Mouse (Mus musculus) forebrain, embryonic 12.5 days (tissue): ENCODE measurements around the gene Tifa. TPM values are rescaled to one million over a fixed set of nuclear protein-coding genes. Genes with fewer than 3 reads are reported as not detected.

Experiments used
- ATAC-seq: fragments of 200-750 bp; cut with Nextera tagmentation; 2 replicates; pipeline ENCODE4 v1.8.0; 2017; ENCODE audit warnings: moderate TSS enrichment; ENCODE audit not compliant: low FRiP score
- H3K27ac ChIP-seq: fragments of 300-500 bp; sonication (generic); 2 replicates; pipeline ENCODE4 v1.5.1; 2016; ENCODE audit warnings: mild to moderate bottlenecking
- H3K27me3 ChIP-seq: fragments of 300-500 bp; sonication (generic); 2 replicates; pipeline ENCODE4 v1.6.1; 2016; ENCODE audit warnings: mild to moderate bottlenecking
- H3K36me3 ChIP-seq: fragments of 300-500 bp; sonication (generic); replicated peaks from 2 replicates; pipeline ENCODE4 v1.6.1; 2016; ENCODE audit warnings: mild to moderate bottlenecking
- H3K4me1 ChIP-seq: fragments of 300-500 bp; sonication (generic); 2 replicates; pipeline ENCODE4 v1.6.1; 2016
- H3K4me2 ChIP-seq: fragments of 300-500 bp; sonication (generic); 2 replicates; pipeline ENCODE4 v1.6.1; 2016; ENCODE audit warnings: mild to moderate bottlenecking, moderate library complexity
- H3K4me3 ChIP-seq: fragments of 300-500 bp; sonication (generic); replicated peaks from 2 replicates; pipeline ENCODE4 v1.5.1; 2016; ENCODE audit warnings: mild to moderate bottlenecking
- H3K9ac ChIP-seq: fragments of 300-500 bp; sonication (generic); 2 replicates; pipeline ENCODE4 v1.6.1; 2016; ENCODE audit warnings: mild to moderate bottlenecking
- H3K9me3 ChIP-seq: fragments of 300-500 bp; sonication (generic); 2 replicates; pipeline ENCODE4 v1.6.1; 2016
- WGBS: fragments of 180-500 bp; shearing (Covaris S2); methylation state at CpG from one replicate; pipeline ENCODE4 v1.1.7; 2016; 5-methylcytosine and 5-hydroxymethylcytosine counted together
- polyA plus RNA-seq: library from polyadenylated mRNA; unstranded; fragments of >200 nt; fragmentation: Nextera tagmentation; extraction: Ambion mirVana; gene quantifications from 2 replicates; pipeline ENCODE4 v1.2.1, GENCODE M21; 2016

The Tifa gene
- polyA plus RNA-seq, 1 experiment from 2014 or later, result 4.2 TPM

GRCm38 (mm10) chr3:127790234-127791055, 840 bp downstream of the Tifa start:
- H3K27me3 ChIP-seq, result peaks cover 54% of the 10 kb centered on the region

GRCm38 (mm10) chr3:127791056-127791483, 1.5 kb downstream of the Tifa start:
- Histone ChIP-seq H3K9me3 (no peaks in the 10 kb centered on the region), H3K4me3 (peak overlapping the region; percentile 57), H3K27me3 (peaks cover 53% of the 10 kb centered on the region), H3K4me1 (peaks cover 21% of the 10 kb centered on the region), H3K36me3 (no peaks in the 10 kb centered on the region), H3K27ac (no peak overlapping the region), H3K9ac (peak overlapping the region; percentile 63; the same call in 1 of the 2 replicates), H3K4me2 (peak overlapping the region; percentile 95)
- 1% methylated on average over 15 of the region's 15 CpGs for WGBS
- ATAC-seq, result no peak

More at GRCm38 (mm10) chr3:127790234-127791055, 840 bp downstream of the Tifa start:
- H3K27ac ChIP-seq, result no peak overlapping the region
- H3K36me3 ChIP-seq, result no peaks in the 10 kb centered on the region
- peak; percentile 66 for ATAC-seq
- peaks cover 21% of the 10 kb centered on the region for H3K4me1 ChIP-seq
- peak overlapping the region; percentile 57 for H3K4me3 ChIP-seq
- WGBS, result under 1% methylated on average over 34 of the region's 36 CpGs
- peak overlapping the region; percentile 95 for H3K4me2 ChIP-seq
- H3K9ac ChIP-seq, result peak overlapping the region; percentile 63
- no peaks in the 10 kb centered on the region for H3K9me3 ChIP-seq

GRCm38 (mm10) chr3:127791595-127792561, 2.3 kb downstream of the Tifa start:
- Histone ChIP-seq H3K36me3 (no peaks in the 10 kb centered on the region), H3K27me3 (peaks cover 47% of the 10 kb centered on the region), H3K4me3 (peak overlapping the region; percentile 57), H3K4me1 (peaks cover 21% of the 10 kb centered on the region), H3K9me3 (no peaks in the 10 kb centered on the region), H3K4me2 (peak overlapping the region; percentile 95), H3K9ac (no peak overlapping the region), H3K27ac (no peak overlapping the region)
- 56% methylated on average over 4 of the region's 4 CpGs for WGBS
- no peak for ATAC-seq

- Histone ChIP-seq H3K27me3 (peaks cover 40% of the 10 kb centered on the region), H3K4me3 (no peak overlapping the region), H3K4me2 (no peak overlapping the region), H3K27ac (no peak overlapping the region), H3K9me3 (no peaks in the 10 kb centered on the region), H3K4me1 (peaks cover 21% of the 10 kb centered on the region), H3K9ac (no peak overlapping the region), H3K36me3 (no peaks in the 10 kb centered on the region)
- 70% methylated on average over 7 of the region's 7 CpGs for WGBS
- ATAC-seq, result no peak
Observed at GRCm38 (mm10) chr3:127793022-127793421, 3.4 kb downstream of the Tifa start.

- WGBS, result 96% methylated on average over 3 of the region's 3 CpGs
- H3K4me3 ChIP-seq, result no peak overlapping the region
- no peak overlapping the region for H3K27ac ChIP-seq
- H3K4me2 ChIP-seq, result no peak overlapping the region
- H3K9me3 ChIP-seq, result no peaks in the 10 kb centered on the region
- ATAC-seq, result no peak
- H3K27me3 ChIP-seq, result peaks cover 13% of the 10 kb centered on the region
- no peak overlapping the region for H3K9ac ChIP-seq
- no peaks in the 10 kb centered on the region for H3K36me3 ChIP-seq
- peaks cover 7% of the 10 kb centered on the region; the same call in 1 of the 2 replicates for H3K4me1 ChIP-seq
Observed at GRCm38 (mm10) chr3:127795762-127796161, 6.2 kb downstream of the Tifa start.

- no peak overlapping the region for H3K9ac ChIP-seq
- WGBS, result 96% methylated on average over 7 of the region's 7 CpGs
- H3K36me3 ChIP-seq, result no peaks in the 10 kb centered on the region
- H3K27me3 ChIP-seq, result peaks cover 9% of the 10 kb centered on the region
- no peak overlapping the region for H3K27ac ChIP-seq
- ATAC-seq, result no peak
- peaks cover 2% of the 10 kb centered on the region; the same call in 1 of the 2 replicates for H3K4me1 ChIP-seq
- no peak overlapping the region for H3K4me3 ChIP-seq
- no peak overlapping the region for H3K4me2 ChIP-seq
- H3K9me3 ChIP-seq, result no peaks in the 10 kb centered on the region
Observed at GRCm38 (mm10) chr3:127796271-127796670, 6.7 kb downstream of the Tifa start.

- no peaks in the 10 kb centered on the region for H3K27me3 ChIP-seq
- no peak overlapping the region for H3K27ac ChIP-seq
- peaks cover 6% of the 10 kb centered on the region; the same call in 1 of the 2 replicates for H3K36me3 ChIP-seq
- no peak overlapping the region for H3K4me2 ChIP-seq
- no peaks in the 10 kb centered on the region for H3K9me3 ChIP-seq
- no peak overlapping the region for H3K9ac ChIP-seq
- ATAC-seq, result no peak
- 92% methylated on average over 8 of the region's 8 CpGs for WGBS
- H3K4me3 ChIP-seq, result no peak overlapping the region
- H3K4me1 ChIP-seq, result no peaks in the 10 kb centered on the region
Observed at GRCm38 (mm10) chr3:127801162-127801561, 11.6 kb downstream of the Tifa start.

GRCm38 (mm10) chr3:127802814-127803213, 13.2 kb downstream of the Tifa start:
- 45% methylated on average over 8 of the region's 8 CpGs for WGBS
- Histone ChIP-seq H3K9me3 (no peaks in the 10 kb centered on the region), H3K36me3 (peaks cover 16% of the 10 kb centered on the region), H3K27ac (no peak overlapping the region), H3K4me3 (no peak overlapping the region), H3K4me2 (no peak overlapping the region), H3K27me3 (no peaks in the 10 kb centered on the region), H3K9ac (no peak overlapping the region), H3K4me1 (0 out of 2 replicates have a peak, but pooled peaks cover under 1% of the 10 kb centered on the region)
- no peak for ATAC-seq

- ATAC-seq, result no peak
- Histone ChIP-seq H3K27me3 (no peaks in the 10 kb centered on the region), H3K36me3 (peaks cover 31% of the 10 kb centered on the region), H3K4me2 (no peak overlapping the region), H3K9me3 (no peaks in the 10 kb centered on the region), H3K9ac (no peak overlapping the region), H3K4me1 (peaks cover 5% of the 10 kb centered on the region; the same call in 1 of the 2 replicates), H3K27ac (no peak overlapping the region), H3K4me3 (no peak overlapping the region)
- WGBS, result 90% methylated on average over 4 of the region's 4 CpGs
Observed at GRCm38 (mm10) chr3:127804439-127804838, 14.8 kb downstream of the Tifa start.

GRCm38 (mm10) chr3:127805071-127805470, 15.5 kb downstream of the Tifa start:
- peak; percentile 44; the same call in 1 of the 2 replicates for ATAC-seq
- Histone ChIP-seq H3K9ac (no peak overlapping the region), H3K4me3 (no peak overlapping the region), H3K4me1 (peaks cover 5% of the 10 kb centered on the region; the same call in 1 of the 2 replicates), H3K4me2 (no peak overlapping the region), H3K36me3 (peaks cover 37% of the 10 kb centered on the region), H3K27me3 (no peaks in the 10 kb centered on the region), H3K9me3 (no peaks in the 10 kb centered on the region), H3K27ac (no peak overlapping the region)
- WGBS, result 73% methylated on average over 12 of the region's 12 CpGs

- no peak for ATAC-seq
- Histone ChIP-seq H3K27ac (no peak overlapping the region), H3K9ac (no peak overlapping the region), H3K4me2 (no peak overlapping the region), H3K36me3 (peaks cover 44% of the 10 kb centered on the region), H3K9me3 (no peaks in the 10 kb centered on the region), H3K4me1 (peaks cover 5% of the 10 kb centered on the region; the same call in 1 of the 2 replicates), H3K4me3 (no peak overlapping the region), H3K27me3 (no peaks in the 10 kb centered on the region)
- WGBS, result 94% methylated on average over 6 of the region's 6 CpGs
Observed at GRCm38 (mm10) chr3:127805991-127806390, 16.4 kb downstream of the Tifa start.

GRCm38 (mm10) chr3:127807846-127808245, 18.2 kb downstream of the Tifa start:
- Histone ChIP-seq H3K36me3 (peaks cover 57% of the 10 kb centered on the region), H3K27ac (no peak overlapping the region), H3K9me3 (no peaks in the 10 kb centered on the region), H3K9ac (no peak overlapping the region), H3K27me3 (no peaks in the 10 kb centered on the region), H3K4me2 (no peak overlapping the region), H3K4me1 (peaks cover 5% of the 10 kb centered on the region; the same call in 1 of the 2 replicates), H3K4me3 (no peak overlapping the region)
- WGBS, result 27% methylated on average over 5 of the region's 5 CpGs
- peak; percentile 39; the same call in 1 of the 2 replicates for ATAC-seq
